Mouse (Mus musculus): ENCODE measurements at regions not wholly inside any gene's neighbourhood (a gene's known extent, or its start where the extent isn't known, plus 50 kb on each side); places are given as distances from the start of the nearest gene placed in this dataset.

DNA sequence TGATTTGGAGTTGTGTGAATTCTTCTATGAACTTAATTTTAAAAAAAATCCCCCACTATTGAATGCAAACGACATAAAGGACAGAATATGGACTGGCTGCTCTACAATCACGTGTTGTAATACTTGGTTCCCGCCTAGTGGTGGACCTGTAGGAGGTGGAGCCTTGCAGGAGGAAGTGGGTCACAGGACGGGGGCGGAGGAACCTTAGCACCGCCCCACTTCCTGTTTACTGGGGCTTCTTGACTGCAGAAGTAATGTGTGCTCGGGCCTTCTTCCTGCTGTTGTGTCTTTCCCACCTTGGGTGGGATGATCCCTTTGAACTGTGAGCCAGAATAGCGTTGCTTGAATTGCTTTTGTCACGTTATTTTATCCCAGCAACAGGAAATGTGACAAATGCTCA is 52.2 kb upstream of the Tmem108 start:
- in situ Hi-C loops (cut with MboI; ENCODE audit: unreplicated experiment in 2 of 2) = loop anchor here in 1 of 2 experiments (25.0 kb wide), 1 partner anchor 324 kb away; the partner anchor contains the start of gene Ackr4

DNA sequence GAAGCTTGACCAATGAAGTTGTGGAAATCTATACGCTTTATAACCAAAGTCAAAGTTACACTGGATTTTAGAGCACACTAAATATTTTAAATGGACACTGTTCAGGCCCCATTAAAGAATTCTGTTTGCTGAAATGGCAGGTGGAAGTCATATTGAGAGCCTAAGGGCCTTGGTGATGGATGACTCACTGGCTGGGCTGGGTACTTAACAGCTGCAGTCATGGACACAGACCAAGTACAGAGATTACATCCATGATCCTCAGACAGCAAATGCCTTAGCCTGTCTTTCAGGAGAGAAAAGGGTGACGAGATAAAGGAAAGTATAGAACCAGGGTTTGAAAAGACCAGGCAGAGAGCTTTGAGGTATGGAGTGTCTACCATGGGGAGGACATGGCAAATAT is 57.4 kb upstream of the Tmem108 start:
- in situ Hi-C loops (cut with MboI; ENCODE audit: unreplicated experiment in 2 of 2) = loop anchor here in 1 of 2 experiments (25.0 kb wide), 1 partner anchor 318 kb away; the partner anchor contains the start of gene Ackr4

DNA sequence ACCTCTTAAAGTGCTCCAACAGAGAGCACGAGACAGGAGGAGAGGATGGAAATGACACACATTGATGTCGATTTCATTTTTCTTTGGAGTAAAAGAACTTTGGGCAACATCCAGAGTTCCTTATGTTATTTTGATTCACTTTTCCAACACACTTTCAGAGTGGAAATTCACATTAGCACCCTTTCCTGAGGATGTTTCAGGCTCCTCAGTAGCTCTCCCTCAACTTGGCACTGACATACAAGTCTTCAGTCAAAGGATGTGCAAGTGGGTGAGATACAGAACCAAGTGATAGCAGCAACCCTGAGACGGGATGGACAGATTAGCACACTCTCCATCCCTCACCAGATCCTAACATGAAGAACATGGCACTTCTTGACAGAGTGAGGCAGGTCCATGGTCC is 60.0 kb upstream of the Tmem108 start:
- in situ Hi-C loops (cut with MboI; ENCODE audit: unreplicated experiment in 2 of 2) = loop anchor here in 1 of 2 experiments (25.0 kb wide), 1 partner anchor 316 kb away; the partner anchor contains the start of gene Ackr4

DNA sequence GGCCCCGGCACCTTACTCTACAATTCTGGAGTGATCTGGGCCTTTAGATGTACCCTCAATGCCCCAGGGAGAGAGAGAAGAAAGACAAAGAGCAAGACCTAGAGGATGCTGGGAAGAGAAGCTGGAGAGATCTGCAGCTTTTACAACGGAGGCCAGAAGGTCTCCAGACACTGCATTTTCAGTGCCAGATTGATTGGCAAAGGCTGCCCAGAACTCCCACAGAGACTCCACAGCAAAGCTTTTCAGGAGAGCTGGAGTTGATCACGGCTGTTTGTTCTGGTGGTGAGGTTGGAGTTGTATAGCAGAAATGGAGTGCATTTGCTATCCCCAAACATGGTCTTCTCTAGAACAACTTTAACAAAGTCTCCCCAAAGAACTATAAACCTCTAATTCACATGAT is 61.9 kb upstream of the Tmem108 start:
- in situ Hi-C loops (cut with MboI; ENCODE audit: unreplicated experiment in 2 of 2) = loop anchor here in 1 of 2 experiments (25.0 kb wide), 1 partner anchor 314 kb away; the partner anchor contains the start of gene Ackr4

DNA sequence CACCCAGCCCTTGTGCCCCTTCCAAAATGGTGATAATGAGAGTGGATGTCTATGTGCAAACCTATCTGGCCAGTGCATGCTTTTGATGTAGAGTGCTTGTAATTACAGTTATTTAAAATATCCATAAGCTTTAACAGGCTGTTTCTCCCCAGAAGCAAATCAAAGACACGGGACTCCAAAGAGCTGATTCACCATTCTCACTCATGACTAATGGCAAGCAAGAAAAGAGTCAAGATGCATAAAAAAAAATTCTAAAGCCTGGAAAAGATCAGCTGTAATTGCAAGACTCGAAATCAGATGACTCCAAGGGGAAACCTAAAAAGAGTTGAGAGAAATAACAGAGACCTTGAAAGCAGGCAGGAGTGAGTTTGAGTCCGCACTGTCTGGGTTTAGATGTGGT is 79.6 kb upstream of the Tmem108 start:
- in situ Hi-C loops (cut with MboI; ENCODE audit: unreplicated experiment in 2 of 2) = no loop called here

DNA sequence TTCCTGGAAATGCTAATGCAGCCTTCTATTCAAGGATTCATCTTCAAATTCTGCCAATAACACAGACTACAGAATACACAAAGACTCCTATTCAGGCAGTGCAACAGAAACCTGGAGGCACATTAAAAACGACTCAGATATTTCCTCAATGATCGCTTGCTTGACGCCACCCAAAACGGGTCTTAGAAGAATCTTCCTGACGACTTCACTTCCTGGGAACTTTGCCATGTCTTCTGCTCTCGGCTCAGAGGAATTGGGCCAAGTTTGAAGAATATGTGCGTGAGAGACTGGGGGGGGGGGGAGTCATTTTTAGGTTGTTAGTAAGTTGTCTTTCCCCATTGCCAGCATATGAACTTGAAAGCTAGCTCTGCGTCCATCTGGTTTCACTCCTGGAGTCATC is 82.2 kb upstream of the Tmem108 start:
- in situ Hi-C loops (cut with MboI; ENCODE audit: unreplicated experiment in 2 of 2) = no loop called here

DNA sequence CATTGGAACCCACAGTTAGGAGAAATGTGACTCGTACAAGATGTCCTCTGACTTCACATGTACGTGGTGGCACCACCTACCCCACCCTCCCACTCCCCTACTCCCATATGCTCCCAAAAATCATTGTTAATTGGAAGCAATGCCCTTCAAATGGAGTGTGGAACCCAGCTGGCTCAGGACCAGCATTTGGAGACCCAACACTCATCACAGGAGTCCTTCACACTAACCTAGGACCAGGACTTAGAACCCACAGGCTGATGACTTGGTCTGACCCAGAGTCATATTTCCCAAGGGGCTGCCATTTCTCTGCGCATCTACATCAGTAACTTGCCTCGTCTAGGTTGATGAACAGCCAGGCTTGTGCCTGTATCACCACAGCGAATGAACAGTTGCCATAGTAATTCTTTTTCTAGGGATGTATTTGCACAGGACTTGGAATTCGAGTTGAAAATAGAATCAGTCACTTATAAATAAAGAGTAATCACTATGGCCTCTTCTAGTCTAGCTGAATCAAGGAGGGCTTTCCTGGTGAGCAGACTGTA is 84.3 kb upstream of the Tmem108 start:
- in situ Hi-C loops (cut with MboI; ENCODE audit: unreplicated experiment in 2 of 2) = no loop called here

DNA sequence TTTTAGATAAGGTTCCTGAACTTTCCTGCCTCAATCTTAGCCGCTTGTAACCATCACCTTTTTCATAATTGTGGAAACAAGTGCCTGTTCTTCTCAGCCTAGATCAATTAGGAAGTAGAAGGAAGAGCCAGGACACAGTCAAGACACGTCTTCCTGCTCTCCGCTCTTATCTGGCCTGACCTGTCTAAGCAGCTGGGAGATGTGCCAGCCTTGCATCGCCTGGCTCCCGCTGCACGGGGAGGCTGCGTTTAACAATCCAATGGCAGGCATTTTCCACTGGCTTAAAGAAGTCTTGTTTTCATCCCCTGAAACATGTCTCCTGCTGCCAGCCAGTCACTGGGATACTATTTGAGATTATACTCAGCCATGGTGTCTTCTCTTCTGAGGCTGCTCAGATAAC is 86.3 kb upstream of the Tmem108 start:
- in situ Hi-C loops (cut with MboI; ENCODE audit: unreplicated experiment in 2 of 2) = no loop called here

DNA sequence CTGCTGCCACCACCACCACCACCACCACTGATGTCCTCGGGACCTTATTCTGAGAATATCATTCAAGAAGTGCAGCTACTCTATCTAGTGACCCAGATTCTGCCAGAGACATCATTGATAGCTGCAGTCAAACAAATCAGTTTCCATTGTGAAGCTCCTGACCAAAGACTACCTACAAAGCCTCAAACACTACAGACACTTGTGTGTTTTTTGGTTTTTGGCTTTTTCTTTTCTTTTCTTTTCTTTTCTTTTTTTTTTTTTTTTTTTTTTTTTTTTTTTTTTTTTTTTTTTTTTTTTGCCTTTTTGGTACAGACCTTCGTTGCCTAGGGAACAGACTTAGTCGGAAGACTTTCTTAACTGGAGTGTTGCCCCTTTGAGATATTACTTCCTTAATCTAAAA is 87.4 kb upstream of the Tmem108 start:
- in situ Hi-C loops (cut with MboI; ENCODE audit: unreplicated experiment in 2 of 2) = no loop called here

DNA sequence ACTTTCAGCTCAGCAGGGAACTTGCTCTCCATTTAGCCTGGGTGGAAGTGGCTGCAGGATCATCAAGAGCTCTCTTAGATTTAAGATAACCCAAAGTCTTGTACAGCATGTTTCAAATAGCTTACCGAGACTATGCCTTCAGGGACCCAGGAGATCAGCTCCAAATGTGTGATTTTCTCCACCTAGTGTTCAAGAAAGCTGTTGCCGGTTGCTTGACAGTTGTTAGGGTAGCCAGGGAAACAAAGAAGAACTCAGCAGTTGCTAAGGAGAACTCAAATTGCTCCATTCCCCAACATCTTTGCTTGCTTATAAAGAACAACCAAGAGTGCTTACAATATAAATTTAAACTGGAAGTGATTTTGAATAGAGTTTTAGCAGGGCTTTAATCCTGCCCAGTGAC is 91.1 kb upstream of the Tmem108 start:
- in situ Hi-C loops (cut with MboI; ENCODE audit: unreplicated experiment in 2 of 2) = no loop called here

DNA sequence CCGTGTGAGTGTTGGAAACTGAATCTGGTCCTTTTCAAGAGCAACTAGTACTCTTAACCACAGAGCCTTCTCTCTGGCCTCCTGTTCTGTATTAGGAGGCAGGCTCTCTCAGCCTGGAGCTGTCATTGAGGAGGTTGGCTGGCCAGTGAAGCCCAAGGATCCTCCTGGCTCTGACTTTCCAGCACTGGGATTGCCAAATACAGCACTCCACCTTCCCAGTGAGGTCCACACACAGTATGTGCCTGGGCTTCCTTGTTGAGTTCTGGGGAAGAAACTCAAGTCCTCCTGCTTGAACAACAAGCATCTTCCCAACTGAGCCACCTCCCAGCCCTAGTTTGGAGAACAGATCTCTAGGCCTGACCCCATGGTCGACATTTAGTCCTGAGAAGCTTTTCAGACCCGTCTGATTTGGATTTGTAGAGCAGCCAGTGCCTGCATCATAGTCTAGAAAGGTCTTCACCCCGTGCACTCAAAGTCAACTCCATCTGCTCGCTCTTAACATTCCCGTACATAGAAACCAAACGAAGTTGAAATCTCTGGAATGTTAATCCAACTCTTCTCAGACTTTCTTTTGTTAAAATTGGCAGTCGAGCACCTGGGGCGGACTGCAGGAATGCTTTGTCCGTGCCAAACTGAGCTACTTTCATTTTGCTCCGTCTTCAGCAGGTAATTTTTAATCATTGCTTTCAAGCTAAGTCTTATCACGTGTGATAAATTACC is 99.2 kb upstream of the Tmem108 start:
- in situ Hi-C loops (cut with MboI; ENCODE audit: unreplicated experiment in 2 of 2) = no loop called here

DNA sequence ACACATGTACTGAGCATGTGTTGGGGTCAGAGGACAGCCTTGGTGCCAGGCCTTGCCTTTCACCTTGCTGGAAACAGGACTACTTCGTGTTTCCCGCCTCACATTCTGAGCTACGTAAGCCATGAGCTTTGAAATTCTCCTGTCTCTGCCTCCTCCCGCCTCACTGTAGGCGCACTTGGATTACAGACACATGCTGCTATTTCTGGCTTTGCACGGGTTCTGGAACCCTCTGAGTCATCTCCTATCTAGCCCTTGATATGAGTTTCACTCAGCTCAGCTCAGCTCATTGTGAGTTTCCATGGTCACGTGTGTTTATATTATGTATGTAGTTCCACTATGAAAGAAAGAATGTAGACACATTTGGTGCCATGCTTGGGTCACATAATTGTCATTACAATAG is 100.9 kb upstream of the Tmem108 start:
- in situ Hi-C loops (cut with MboI; ENCODE audit: unreplicated experiment in 2 of 2) = no loop called here

DNA sequence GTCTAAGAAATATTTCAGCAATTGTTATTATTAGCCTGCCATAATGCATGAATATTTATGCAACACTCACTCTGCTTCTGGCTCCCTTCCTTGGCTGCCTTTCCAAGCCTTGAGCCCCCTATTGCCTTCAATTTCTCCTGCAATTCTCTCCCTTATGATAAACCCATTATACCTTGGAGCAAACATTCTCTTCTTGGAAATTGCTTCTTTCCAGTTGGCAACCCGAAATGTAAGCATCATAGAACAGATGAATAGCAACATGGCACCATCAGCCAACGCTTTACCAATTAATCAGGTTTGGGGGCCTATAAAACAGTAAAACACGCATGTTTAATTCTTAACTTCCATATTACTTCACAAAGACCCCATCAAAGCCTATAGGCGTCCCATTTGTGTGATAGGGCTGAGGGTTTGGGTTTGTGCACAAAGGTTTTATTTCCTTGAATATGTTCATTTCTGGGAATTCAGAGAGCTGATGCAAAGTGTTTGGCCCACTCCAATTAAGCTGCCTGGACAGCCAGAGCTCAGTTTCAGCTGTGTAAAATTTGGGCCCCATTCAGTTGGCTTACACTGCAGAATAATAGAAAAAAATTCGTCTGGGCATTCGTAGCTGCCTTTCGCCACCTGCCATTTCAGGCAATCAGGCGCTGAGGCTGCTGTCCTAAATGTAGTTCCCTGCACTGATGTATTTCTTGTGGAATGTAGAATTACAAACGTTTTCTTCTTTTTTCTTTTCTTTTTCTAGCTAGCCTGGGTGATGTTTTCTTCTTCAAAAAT is 106.0 kb upstream of the Tmem108 start:
- in situ Hi-C loops (cut with MboI; ENCODE audit: unreplicated experiment in 2 of 2) = no loop called here

DNA sequence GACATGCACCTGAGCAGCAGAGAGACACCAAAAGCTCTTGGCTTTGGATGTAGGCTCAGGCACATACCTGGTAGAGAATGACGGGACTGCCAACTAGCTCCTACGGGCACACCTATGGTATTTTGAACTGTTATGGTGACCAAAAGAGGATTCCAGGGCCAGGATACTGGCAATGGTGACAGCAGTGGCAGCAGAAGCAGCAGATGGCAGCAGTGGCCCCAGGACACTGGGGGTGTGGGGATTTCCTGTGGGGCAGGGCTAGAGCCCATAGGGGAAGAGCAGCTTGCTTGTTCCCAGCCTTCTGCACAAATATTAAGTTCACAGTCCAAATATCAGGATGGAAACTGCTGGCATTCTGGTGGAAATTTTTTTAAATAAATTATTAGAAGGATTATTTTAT is 107.6 kb upstream of the Tmem108 start:
- in situ Hi-C loops (cut with MboI; ENCODE audit: unreplicated experiment in 2 of 2) = no loop called here

DNA sequence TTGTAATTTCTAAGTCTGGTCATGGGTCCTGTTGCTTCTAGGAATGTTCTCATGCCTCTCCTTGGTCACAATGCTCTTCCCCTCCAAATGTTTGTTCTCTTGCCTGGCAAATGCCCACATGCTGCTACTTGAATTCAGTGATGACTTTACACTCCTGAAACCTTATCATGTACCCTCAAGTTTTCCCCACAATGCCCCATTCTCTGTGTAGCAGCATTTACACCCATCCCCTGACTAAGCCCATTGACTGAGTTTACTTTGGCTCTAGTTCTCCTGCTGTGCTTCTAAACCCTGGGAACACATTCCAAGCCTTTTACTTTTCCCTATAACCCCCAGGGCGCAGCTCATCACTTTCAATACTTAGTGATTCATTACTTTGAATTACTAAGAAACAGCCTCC is 110.5 kb upstream of the Tmem108 start:
- in situ Hi-C loops (cut with MboI; ENCODE audit: unreplicated experiment in 2 of 2) = no loop called here

DNA sequence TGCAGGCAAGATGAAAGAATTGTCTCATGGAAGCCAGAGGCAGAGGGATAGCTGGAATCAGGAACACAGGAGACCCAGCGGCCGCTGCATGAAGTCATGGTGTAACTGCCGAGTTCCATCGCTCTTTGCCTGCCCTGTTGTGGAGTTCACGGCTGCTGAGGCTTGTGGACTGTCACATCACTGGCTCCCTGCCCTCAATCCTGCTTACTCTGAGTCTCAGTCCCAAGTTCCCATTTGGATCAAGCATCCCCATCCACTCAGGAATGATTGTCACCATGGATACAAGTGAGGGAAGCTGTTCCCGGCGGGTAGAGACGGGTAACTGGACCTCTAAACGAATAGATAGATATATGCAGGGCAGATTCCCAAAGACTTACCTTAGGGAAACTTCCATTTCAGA is 112.2 kb upstream of the Tmem108 start:
- in situ Hi-C loops (cut with MboI; ENCODE audit: unreplicated experiment in 2 of 2) = no loop called here

DNA sequence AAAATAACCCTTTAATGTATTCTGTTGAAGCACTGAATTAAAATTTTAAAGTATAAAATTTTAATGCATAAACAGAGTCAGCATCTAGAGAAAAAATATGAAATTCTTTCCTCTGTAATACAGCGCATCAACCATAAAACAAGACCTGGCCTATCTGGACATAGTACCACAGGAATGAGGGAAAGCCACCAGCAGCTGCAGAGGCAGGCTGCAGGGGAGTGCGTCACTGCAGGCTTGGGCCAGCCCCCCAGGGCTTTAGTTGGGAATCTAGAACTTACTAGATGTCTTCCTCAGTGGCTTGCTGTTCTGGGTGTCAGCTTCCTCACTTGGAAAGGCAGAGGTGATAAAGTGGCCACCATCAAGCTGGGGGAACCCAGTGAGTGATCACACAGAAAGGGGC is 116.2 kb upstream of the Tmem108 start:
- in situ Hi-C loops (cut with MboI; ENCODE audit: unreplicated experiment in 2 of 2) = no loop called here

DNA sequence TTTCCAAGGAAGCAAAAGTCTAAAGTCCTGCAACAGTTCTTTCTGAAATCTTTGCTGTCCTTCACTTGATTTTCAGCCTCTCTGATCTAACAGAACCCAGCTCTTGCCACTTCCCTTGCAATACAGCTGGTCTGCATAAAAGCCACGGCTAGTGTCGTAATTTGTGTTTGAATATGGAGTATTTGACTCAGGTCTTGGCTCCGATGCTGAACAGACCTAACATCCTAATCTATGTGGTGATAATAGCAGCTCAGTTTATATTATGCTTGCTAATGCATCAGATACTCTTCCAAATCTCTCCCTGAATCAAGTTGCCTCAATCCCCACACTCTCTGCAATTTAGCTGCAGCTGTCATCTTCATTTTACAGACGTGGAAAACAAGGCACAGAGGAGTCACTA is 109.5 kb upstream of the Nphp3 start:
- in situ Hi-C loops (cut with MboI; ENCODE audit: unreplicated experiment in 2 of 2) = no loop called here

DNA sequence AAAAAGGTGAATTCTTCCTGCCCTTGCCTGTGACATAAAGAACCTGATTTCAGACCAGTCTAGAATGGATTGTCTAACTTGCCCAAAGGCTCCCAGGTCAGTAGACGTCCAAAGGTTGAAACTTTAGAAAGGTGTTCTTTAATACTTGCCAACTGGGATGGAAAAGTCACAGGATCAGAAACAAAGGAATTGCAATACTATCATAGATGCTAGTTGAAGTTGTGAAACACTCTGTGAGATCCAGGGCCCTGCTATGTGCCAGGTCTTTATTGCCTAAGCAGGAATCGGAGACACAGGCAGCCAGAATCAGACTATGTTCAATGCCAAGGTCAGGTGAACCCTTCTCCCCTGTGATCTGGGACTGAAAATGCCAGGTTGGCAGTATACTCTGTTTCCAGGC is 108.0 kb upstream of the Nphp3 start:
- in situ Hi-C loops (cut with MboI; ENCODE audit: unreplicated experiment in 2 of 2) = no loop called here

DNA sequence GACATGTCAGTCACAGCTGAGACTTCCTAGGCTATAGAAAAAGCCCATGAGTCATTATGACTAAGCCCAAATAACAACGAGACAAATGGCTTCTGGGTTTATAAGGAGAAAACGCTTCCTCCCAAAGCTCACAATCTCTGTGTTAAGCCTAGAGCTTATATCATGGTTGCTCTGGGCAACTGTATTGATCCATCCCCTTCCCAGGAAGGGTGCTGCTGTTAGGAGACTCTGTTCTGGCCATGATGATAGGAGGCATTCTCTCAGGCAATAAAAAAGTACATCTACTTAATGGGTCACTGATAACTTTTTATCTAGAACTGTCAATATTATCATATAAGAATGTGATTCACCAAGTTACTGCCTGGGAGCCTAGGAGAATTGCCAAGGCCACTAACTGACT is 103.0 kb upstream of the Nphp3 start:
- in situ Hi-C loops (cut with MboI; ENCODE audit: unreplicated experiment in 2 of 2) = no loop called here

DNA sequence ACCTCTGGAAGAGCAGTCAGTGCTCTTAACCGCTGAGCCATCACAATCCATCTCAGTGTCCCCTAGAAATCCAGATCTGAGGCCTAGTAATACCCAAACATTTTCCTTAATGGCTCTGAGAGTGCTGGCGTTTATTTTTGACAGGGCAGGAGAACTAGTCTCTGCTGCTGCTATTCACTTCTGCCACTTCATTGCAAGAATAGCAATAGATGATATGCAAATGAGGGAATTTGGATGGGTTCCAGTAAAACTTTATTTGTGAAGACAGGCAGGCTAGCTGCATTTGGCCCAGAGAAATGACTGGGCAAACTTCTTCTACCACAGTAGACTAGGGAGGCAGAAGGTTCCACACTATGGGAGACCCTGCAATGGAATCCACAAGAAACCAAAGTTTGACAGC is 91.0 kb upstream of the Nphp3 start:
- in situ Hi-C loops (cut with MboI; ENCODE audit: unreplicated experiment in 2 of 2) = no loop called here

DNA sequence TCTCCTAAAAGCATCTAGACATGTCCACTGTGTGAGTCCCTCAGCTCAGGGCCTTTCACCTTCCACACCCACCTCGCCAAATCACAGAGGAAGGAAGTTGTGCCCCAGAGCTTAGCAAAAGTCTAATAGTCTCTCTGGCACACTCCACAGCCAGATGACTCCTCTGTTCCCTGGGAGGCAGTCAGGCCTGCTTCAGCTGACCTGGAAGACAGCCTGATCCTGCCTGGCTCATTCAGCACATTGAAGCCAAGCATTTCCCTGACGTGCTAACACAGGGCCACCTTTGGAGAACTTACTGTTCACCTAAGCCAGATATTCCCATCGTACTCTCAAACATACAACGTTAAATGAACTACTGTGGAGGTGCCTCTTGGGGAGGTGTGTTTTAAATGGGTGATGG is 87.2 kb upstream of the Nphp3 start:
- in situ Hi-C loops (cut with MboI; ENCODE audit: unreplicated experiment in 2 of 2) = no loop called here

All from v-Abl transformed pro-B cells (cell line).